Mouse (Mus musculus) MEL (cell line): Measurements from ENCODE around the gene Fam19a1. TPM values are rescaled to one million over a fixed set of nuclear protein-coding genes. Genes with fewer than 3 reads are reported as not detected.

ENCODE experiments used
- DNase-seq: peaks from one replicate; pipeline ENCODE4 v3.0.0; 2011; ENCODE audit warnings: low read depth, low spot score
- H3K27ac ChIP-seq: 2 replicates; pipeline ENCODE4 v1.5.1; 2012; ENCODE audit warnings: low read depth, mild to moderate bottlenecking, control low read depth, low read length, moderate library complexity; ENCODE audit not compliant: control insufficient read depth
- H3K27me3 ChIP-seq, 2 experiments: fragments of 150-350 bp in 1 of 2; sonication (generic) in 1 of 2; 2 replicates each; pipeline ENCODE4 v1.6.1; 2012; ENCODE audit warnings: low read length in 2 of 2, mild to moderate bottlenecking in 2 of 2, improper control_type of control experiment in 1 of 2, moderate library complexity in 1 of 2; ENCODE audit not compliant: insufficient read depth in 2 of 2, control insufficient read depth in 1 of 2
- H3K36me3 ChIP-seq, 2 experiments: 2 replicates each; pipeline ENCODE4 v1.6.1; 2012 to 2014; ENCODE audit warnings: low read length in 2 of 2, improper control_type of control experiment in 1 of 2, inconsistent platforms in 1 of 2, mild to moderate bottlenecking in 1 of 2; ENCODE audit not compliant: insufficient read depth in 2 of 2, control insufficient read depth in 1 of 2
- H3K4me1 ChIP-seq, 2 experiments: fragments of 150-350 bp in 1 of 2; sonication (generic) in 1 of 2; 2 replicates each; pipeline ENCODE4 v1.6.1; 2012; ENCODE audit warnings: low read length in 2 of 2, improper control_type of control experiment in 1 of 2, mild to moderate bottlenecking in 1 of 2; ENCODE audit not compliant: insufficient read depth in 2 of 2, control insufficient read depth in 1 of 2
- H3K4me3 ChIP-seq, 2 experiments: fragments of 150-350 bp in 1 of 2; sonication (generic) in 1 of 2; 2 replicates each; pipeline ENCODE4 v1.5.1; 2012; ENCODE audit warnings: low read depth in 2 of 2, low read length in 2 of 2, mild to moderate bottlenecking in 2 of 2, moderate library complexity in 2 of 2, control low read depth in 1 of 2, improper control_type of control experiment in 1 of 2; ENCODE audit not compliant: control insufficient read depth in 1 of 2, insufficient read depth in 1 of 2
- H3K79me2 ChIP-seq: 2 replicates; pipeline ENCODE4 v1.6.1; 2012; ENCODE audit warnings: mild to moderate bottlenecking, low read length, moderate library complexity; ENCODE audit not compliant: control insufficient read depth, poor library complexity, insufficient read depth
- H3K9ac ChIP-seq: 2 replicates; pipeline ENCODE4 v1.6.1; 2012; ENCODE audit warnings: low read depth, mild to moderate bottlenecking, control low read depth, low read length, moderate library complexity; ENCODE audit not compliant: control insufficient read depth, poor library complexity, severe bottlenecking
- H3K9me3 ChIP-seq: fragments of 150-350 bp; sonication (generic); replicated peaks from 2 replicates; pipeline ENCODE4 v1.6.1; 2012; ENCODE audit warnings: mild to moderate bottlenecking, low read length, improper control_type of control experiment, moderate library complexity; ENCODE audit not compliant: insufficient read depth
- CHD1 ChIP-seq: IDR thresholded peaks from 2 replicates; pipeline ENCODE4 v1.6.1; 2012; ENCODE audit warnings: low read depth, mild to moderate bottlenecking, inconsistent platforms, low read length, improper control_type of control experiment
- CHD2 ChIP-seq: IDR thresholded peaks from 2 replicates; pipeline ENCODE4 v1.6.1; 2011; ENCODE audit warnings: low read length, improper control_type of control experiment
- CTCF ChIP-seq, 3 experiments: IDR thresholded peaks in 2 of 3; conservative IDR thresholded peaks in 1 of 3; 2 replicates each; pipeline ENCODE4 v1.5.1; 2011 to 2012; ENCODE audit warnings: low read length in 3 of 3, low read depth in 2 of 3, mild to moderate bottlenecking in 2 of 3, improper control_type of control experiment in 1 of 3, inconsistent platforms in 1 of 3, mixed read lengths in 1 of 3, moderate library complexity in 1 of 3; ENCODE audit not compliant: control insufficient read depth in 1 of 3, insufficient read depth in 1 of 3, poor library complexity in 1 of 3, severe bottlenecking in 1 of 3
- E2F4 ChIP-seq: IDR thresholded peaks from 2 replicates; pipeline ENCODE4 v1.6.1; 2011; ENCODE audit warnings: low read depth, low read length, improper control_type of control experiment, borderline replicate concordance
- EP300 ChIP-seq, 2 experiments: IDR thresholded peaks; 2 replicates each; pipeline ENCODE4 v1.6.1; 2011; ENCODE audit warnings: improper control_type of control experiment in 2 of 2, low read length in 2 of 2, low read depth in 1 of 2, mild to moderate bottlenecking in 1 of 2
- ETS1 ChIP-seq: IDR thresholded peaks from 2 replicates; pipeline ENCODE4 v1.6.1; 2012; ENCODE audit warnings: low read depth, mild to moderate bottlenecking, inconsistent platforms, low read length, improper control_type of control experiment, moderate library complexity
- GABPA ChIP-seq: IDR thresholded peaks from 2 replicates; pipeline ENCODE4 v1.6.1; 2012; ENCODE audit warnings: low read depth, mild to moderate bottlenecking, inconsistent platforms, low read length, improper control_type of control experiment, moderate library complexity
- GATA1 ChIP-seq: IDR thresholded peaks from 2 replicates; pipeline ENCODE4 v1.6.1; 2011; ENCODE audit warnings: low read depth, low read length, improper control_type of control experiment
- JUND ChIP-seq: IDR thresholded peaks from 2 replicates; pipeline ENCODE4 v1.6.1; 2011; ENCODE audit warnings: low read depth, mild to moderate bottlenecking, improper control_type of control experiment, low read length
- MAFK ChIP-seq: IDR thresholded peaks from 2 replicates; pipeline ENCODE4 v1.6.1; 2011; ENCODE audit warnings: low read depth, mild to moderate bottlenecking, low read length, improper control_type of control experiment, borderline replicate concordance
- MAX ChIP-seq: IDR thresholded peaks from 2 replicates; pipeline ENCODE4 v1.6.1; 2011; ENCODE audit warnings: low read length, improper control_type of control experiment
- MEF2A ChIP-seq: IDR thresholded peaks from 2 replicates; pipeline ENCODE4 v1.6.1; 2014; ENCODE audit warnings: low read depth, mild to moderate bottlenecking, inconsistent platforms, low read length, improper control_type of control experiment; ENCODE audit not compliant: poor library complexity, insufficient replicate concordance, severe bottlenecking; ENCODE audit errors: extremely low read depth
- MYC ChIP-seq: IDR thresholded peaks from 2 replicates; pipeline ENCODE4 v1.6.1; 2011; ENCODE audit warnings: low read depth, mild to moderate bottlenecking, low read length, improper control_type of control experiment, moderate library complexity
- NELFE ChIP-seq: IDR thresholded peaks from 2 replicates; pipeline ENCODE4 v1.6.1; 2011; ENCODE audit warnings: low read depth, low read length, improper control_type of control experiment
- SIN3A ChIP-seq: IDR thresholded peaks from 2 replicates; pipeline ENCODE4 v1.6.1; 2012; ENCODE audit warnings: low read length, improper control_type of control experiment, inconsistent platforms
- SMC3 ChIP-seq: IDR thresholded peaks from 2 replicates; pipeline ENCODE4 v1.6.1; 2011; ENCODE audit warnings: low read depth, low read length, improper control_type of control experiment
- TAL1 ChIP-seq: IDR thresholded peaks from 2 replicates; pipeline ENCODE4 v1.6.1; 2012; ENCODE audit warnings: mild to moderate bottlenecking, inconsistent platforms, low read length, moderate library complexity, mixed read lengths
- UBTF ChIP-seq: IDR thresholded peaks from 2 replicates; pipeline ENCODE4 v1.6.1; 2012; ENCODE audit warnings: low read depth, mild to moderate bottlenecking, inconsistent platforms, low read length, improper control_type of control experiment, moderate library complexity, borderline replicate concordance; ENCODE audit not compliant: insufficient read depth
- USF2 ChIP-seq, 2 experiments: IDR thresholded peaks; 2 replicates each; pipeline ENCODE4 v1.6.1; 2011 to 2012; ENCODE audit warnings: improper control_type of control experiment in 2 of 2, low read length in 2 of 2, borderline replicate concordance in 1 of 2, inconsistent platforms in 1 of 2, low read depth in 1 of 2, mild to moderate bottlenecking in 1 of 2; ENCODE audit not compliant: insufficient read depth in 1 of 2
- ZKSCAN1 ChIP-seq: IDR thresholded peaks from 2 replicates; pipeline ENCODE4 v1.6.1; 2012; ENCODE audit warnings: low read depth, mild to moderate bottlenecking, inconsistent platforms, low read length, improper control_type of control experiment, moderate library complexity
- ZNF384 ChIP-seq: IDR thresholded peaks from 2 replicates; pipeline ENCODE4 v1.6.1; 2012; ENCODE audit warnings: low read depth, mild to moderate bottlenecking, inconsistent platforms, low read length, improper control_type of control experiment
- polyA plus RNA-seq, 2 experiments: library from polyadenylated mRNA; stranded (reverse) in 1 of 2; unstranded in 1 of 2; fragments of >175 nt in 1 of 2; fragments of >200 nt in 1 of 2; gene quantifications; 2 replicates each; pipeline versions ENCODE4 v1.2.1 to v1.2.4; 2012; ENCODE audit warnings: low replicate concordance in 2 of 2, low read depth in 1 of 2; ENCODE audit not compliant: insufficient read length in 2 of 2, insufficient read depth in 1 of 2, missing spikeins in 1 of 2
- total RNA-seq: library from RNA; depleted of rRNA; stranded (reverse); fragments of 300-350 nt; gene quantifications from 2 replicates; pipeline ENCODE4 v1.2.3, GENCODE M21; 2012

Fam19a1 gene
- total and polyA plus RNA-seq, 3 experiments: not detected

DNA sequence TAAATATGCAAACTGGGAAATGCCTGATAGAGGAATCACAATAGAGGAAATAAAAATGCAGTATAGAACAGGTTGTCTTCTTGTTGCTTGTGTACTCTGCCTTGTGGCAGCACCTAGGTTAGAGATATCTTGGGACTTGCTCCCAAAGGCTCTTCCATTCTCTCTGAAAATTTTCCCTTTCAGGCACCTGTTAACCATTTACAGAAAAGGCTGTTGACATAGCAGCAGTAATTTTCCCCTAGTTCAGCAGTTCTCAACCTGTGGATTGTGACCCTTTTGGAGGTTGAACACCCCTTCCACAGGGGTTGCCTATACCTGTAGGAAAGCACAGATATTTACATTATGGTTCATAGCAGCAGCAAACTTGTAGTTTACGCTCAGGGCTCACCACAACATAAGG, 30.4 kb downstream of the Fam19a1 start:
- H3K4me1 ChIP-seq: no peaks in the 10 kb centered on the region
- no peak for DNase-seq
- no peaks in the 10 kb centered on the region for H3K79me2 ChIP-seq
- no peaks in the 10 kb centered on the region for H3K9me3 ChIP-seq
- H3K9ac ChIP-seq: no peak overlapping the region
- TF ChIP-seq SIN3A: no peak
- TF ChIP-seq USF2 (IDR thresholded peaks at IDR 0.05; ENCODE audit: borderline replicate concordance in 1 of 2, insufficient read depth in 1 of 2, low read depth in 1 of 2, low read length in 2 of 2): no peak
- TF ChIP-seq JUND: no peak
- TF ChIP-seq ZNF384: no peak
- no peak for TF ChIP-seq UBTF
- TF ChIP-seq E2F4: no peak
- no peak for TF ChIP-seq MEF2A
- no peak for TF ChIP-seq ETS1
- no peak for TF ChIP-seq CHD2
- TF ChIP-seq CHD1: no peak
- no peak for TF ChIP-seq MAX
- no peak for TF ChIP-seq CTCF (IDR thresholded peaks at IDR 0.05 in 2 of 3, conservative IDR thresholded peaks at IDR 0.05 in 1 of 3; ENCODE audit: control insufficient read depth in 1 of 3, insufficient read depth in 1 of 3, low read depth in 2 of 3, low read length in 3 of 3, poor library complexity in 1 of 3, severe bottlenecking in 1 of 3)
- no peaks in the 10 kb centered on the region for H3K36me3 ChIP-seq
- H3K27me3 ChIP-seq: no peaks in the 10 kb centered on the region
- no peak overlapping the region for H3K27ac ChIP-seq
- no peak overlapping the region for H3K4me3 ChIP-seq

DNA sequence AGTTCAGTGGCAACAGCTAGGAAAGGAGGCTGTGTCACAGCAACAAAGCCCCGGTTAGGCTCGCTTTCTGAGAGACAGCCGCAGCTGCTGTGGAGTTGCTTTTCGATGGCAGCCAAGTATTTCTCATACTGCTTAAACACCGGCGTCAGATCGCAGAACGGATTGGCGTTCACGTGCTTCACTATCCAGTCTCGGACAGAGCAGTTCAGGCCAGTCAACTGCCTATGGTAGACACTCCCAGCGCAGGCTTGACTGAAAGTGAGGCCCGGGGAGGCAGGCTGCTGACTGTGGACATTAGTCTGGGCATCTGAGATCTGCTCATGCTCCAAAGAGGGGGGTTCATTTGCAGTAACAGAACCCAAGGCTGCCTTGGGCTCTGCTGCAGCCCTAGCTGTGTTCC, 52.4 kb downstream of the Fam19a1 start:
- Histone ChIP-seq H3K9ac (no peak overlapping the region), H3K79me2 (no peaks in the 10 kb centered on the region), H3K27me3 (no peaks in the 10 kb centered on the region), H3K36me3 (no peaks in the 10 kb centered on the region), H3K27ac (no peak overlapping the region), H3K4me3 (no peak overlapping the region), H3K4me1 (no peaks in the 10 kb centered on the region), H3K9me3 (no peaks in the 10 kb centered on the region)
- TF ChIP-seq MAFK (no peak), MYC (no peak), GABPA (no peak), NELFE (no peak), TAL1 (no peak), GATA1 (no peak), CTCF (IDR thresholded peaks at IDR 0.05 in 2 of 3, conservative IDR thresholded peaks at IDR 0.05 in 1 of 3; ENCODE audit: control insufficient read depth in 1 of 3, insufficient read depth in 1 of 3, low read depth in 2 of 3, low read length in 3 of 3, poor library complexity in 1 of 3, severe bottlenecking in 1 of 3) (no peak), SMC3 (no peak), EP300 (IDR thresholded peaks at IDR 0.05; ENCODE audit: low read depth in 1 of 2, low read length in 2 of 2) (no peak), ZKSCAN1 (no peak)
- no peak for DNase-seq
